Mouse (Mus musculus): Measurements from ENCODE around the gene Rbm45. TPM values are rescaled to one million over a fixed set of nuclear protein-coding genes. Genes with fewer than 3 reads are reported as not detected.
A peak's percentile ranks its signal among the peaks of the same experiment; 100 is the strongest.

The Rbm45 gene
- polyA plus RNA-seq, 1 experiment, result 5.3 TPM

DNA sequence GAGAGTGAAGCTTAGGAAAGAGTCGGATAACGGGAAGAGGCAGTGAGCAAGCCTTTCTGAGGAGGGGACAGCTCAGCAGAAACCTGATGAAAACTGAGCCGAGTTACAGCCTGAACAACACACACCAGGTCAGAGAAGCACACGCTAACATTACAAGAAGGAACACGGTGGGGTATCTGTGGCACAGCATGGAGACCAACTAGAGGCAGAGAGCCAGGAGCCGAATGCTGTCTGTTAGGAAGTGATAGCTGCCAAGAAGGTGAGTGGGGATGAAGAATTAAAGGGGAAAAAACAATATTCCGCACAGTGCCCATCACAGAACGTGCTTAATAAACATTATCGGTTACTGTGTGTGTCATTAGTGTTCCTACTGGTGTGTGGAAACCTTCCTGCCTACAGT lies 27.6 kb upstream of the Rbm45 start:
- Histone ChIP-seq H3K4me1 (peaks cover 8% of the 10 kb centered on the region), H3K9me3 (peaks cover 11% of the 10 kb centered on the region; the same call in 1 of the 2 replicates), H3K4me3 (replicated peaks) (no peak overlapping the region), H3K36me3 (replicated peaks; ENCODE audit: low read length) (no peaks in the 10 kb centered on the region), H3K27me3 (replicated peaks) (peaks cover 32% of the 10 kb centered on the region)
- TF ChIP-seq GATA1 (IDR thresholded peaks at IDR 0.05; ENCODE audit: borderline replicate concordance, low read length), result no peak
- no peak for TF ChIP-seq FLI1 (IDR thresholded peaks at IDR 0.05; ENCODE audit: low read length)

DNA sequence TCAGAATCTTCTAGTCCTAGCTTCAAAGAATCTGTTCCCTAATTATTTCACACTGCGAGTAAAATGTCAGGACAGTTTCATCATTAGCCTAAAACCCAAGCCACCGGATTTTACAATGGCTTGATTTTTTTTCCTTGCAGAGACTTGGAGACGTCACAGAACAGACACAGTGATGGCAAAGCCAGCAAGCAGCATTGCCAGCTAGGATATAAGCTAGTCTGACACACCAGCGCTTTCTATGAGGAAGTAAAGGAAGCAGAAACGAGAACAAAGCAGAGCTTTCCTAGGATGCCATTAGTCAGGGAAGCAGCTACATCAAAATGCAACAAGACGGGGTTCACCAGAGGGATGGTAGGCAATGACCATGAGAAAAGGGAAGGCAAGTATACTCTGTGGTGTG lies 21.9 kb upstream of the Rbm45 start:
- no peaks in the 10 kb centered on the region for H3K4me1 ChIP-seq
- no peak overlapping the region for H3K4me3 ChIP-seq (replicated peaks)
- H3K27me3 ChIP-seq (replicated peaks), result peaks cover 3% of the 10 kb centered on the region
- no peaks in the 10 kb centered on the region for H3K36me3 ChIP-seq (replicated peaks; ENCODE audit: low read length)
- H3K9me3 ChIP-seq, result peaks cover 8% of the 10 kb centered on the region
- no peak for TF ChIP-seq FLI1 (IDR thresholded peaks at IDR 0.05; ENCODE audit: low read length)
- no peak for TF ChIP-seq GATA1 (IDR thresholded peaks at IDR 0.05; ENCODE audit: borderline replicate concordance, low read length)

DNA sequence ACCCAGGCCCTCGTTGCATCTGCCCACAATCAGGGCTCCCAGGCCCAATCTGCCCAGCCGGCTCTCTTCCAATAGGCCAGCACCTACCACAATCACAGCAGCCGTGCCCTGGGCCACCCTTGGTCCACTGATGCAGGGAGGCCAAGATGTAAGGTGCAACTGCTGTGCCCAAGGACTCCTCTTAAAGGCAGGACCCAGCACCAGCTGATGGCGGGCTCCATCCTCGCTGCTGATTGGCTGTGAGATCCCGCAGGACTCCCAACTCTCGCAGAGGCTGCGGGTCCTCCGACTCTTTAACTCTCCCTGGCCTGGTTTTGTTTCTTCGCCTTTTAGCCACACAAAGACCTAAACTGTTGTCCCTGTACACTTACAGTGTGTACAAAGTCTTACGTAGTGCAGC lies 9.6 kb upstream of the Rbm45 start, which contains the start of gene Cyct:
TSS of gene Cyct (minus strand) at position 225 of the 400 bp plus-strand sequence.
- Histone ChIP-seq H3K27me3 (replicated peaks) (no peaks in the 10 kb centered on the region), H3K9me3 (no peaks in the 10 kb centered on the region), H3K4me3 (replicated peaks) (peak within 1 kb of the TSS; percentile 23), H3K36me3 (replicated peaks; ENCODE audit: low read length) (no peaks in the 10 kb centered on the region), H3K4me1 (no peaks in the 10 kb centered on the region)
- TF ChIP-seq GATA1 (IDR thresholded peaks at IDR 0.05; ENCODE audit: borderline replicate concordance, low read length), result no peak
- no peak for TF ChIP-seq FLI1 (IDR thresholded peaks at IDR 0.05; ENCODE audit: low read length)

DNA sequence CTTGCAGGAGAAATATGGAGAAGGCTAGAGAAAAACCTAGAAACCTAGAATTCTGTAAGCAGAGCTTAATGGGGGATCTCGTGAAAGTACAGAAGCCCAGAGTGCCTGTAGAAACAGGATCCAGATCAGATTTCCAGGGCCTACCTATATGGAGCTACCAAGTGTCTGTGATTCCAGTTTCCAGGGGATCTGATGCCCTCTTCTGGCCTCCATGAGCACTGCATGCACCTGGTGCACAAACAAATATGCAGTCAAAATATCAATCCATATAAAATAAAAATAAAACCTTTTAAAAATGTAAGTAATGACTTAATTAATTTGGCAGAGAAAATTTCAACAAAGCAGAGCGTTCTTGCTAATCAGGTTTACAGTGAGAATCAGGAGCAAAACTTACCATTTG lies 7.7 kb upstream of the Rbm45 start:
- Histone ChIP-seq H3K4me3 (replicated peaks) (no peak overlapping the region), H3K4me1 (no peaks in the 10 kb centered on the region)

DNA sequence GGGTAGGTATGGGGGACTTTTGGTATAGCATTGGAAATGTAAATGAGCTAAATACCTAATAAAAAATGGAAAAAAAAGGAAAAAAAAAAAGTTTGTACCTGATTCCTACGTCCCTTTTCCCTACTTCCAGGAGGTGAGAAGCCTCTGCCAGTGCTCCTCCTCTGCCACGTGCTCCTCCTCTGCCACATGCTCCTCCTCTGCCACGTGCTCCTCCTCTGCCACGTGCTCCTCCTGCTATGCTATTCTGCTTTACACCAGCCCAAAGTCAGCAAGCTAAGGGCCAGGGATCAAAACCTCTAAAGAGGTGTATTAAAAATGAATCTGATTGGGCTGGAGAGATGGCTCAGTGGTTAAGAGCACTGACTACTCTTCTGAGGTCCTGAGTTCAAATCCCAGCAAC lies 4.0 kb upstream of the Rbm45 start:
- H3K9me3 ChIP-seq, result no peaks in the 10 kb centered on the region
- peak overlapping the region; percentile 24 for H3K4me3 ChIP-seq (replicated peaks)
- TF ChIP-seq GATA1 (IDR thresholded peaks at IDR 0.05; ENCODE audit: borderline replicate concordance, low read length) (no peak), FLI1 (IDR thresholded peaks at IDR 0.05; ENCODE audit: low read length) (no peak)
- peaks cover 13% of the 10 kb centered on the region for H3K4me1 ChIP-seq
- no peaks in the 10 kb centered on the region for H3K36me3 ChIP-seq (replicated peaks; ENCODE audit: low read length)
- H3K27me3 ChIP-seq (replicated peaks), result no peaks in the 10 kb centered on the region

More for the DNA sequence above, 7.7 kb upstream of the Rbm45 start:
- Histone ChIP-seq H3K36me3 (replicated peaks; ENCODE audit: low read length) (no peaks in the 10 kb centered on the region), H3K9me3 (no peaks in the 10 kb centered on the region), H3K27me3 (replicated peaks) (no peaks in the 10 kb centered on the region)
- TF ChIP-seq GATA1 (IDR thresholded peaks at IDR 0.05; ENCODE audit: borderline replicate concordance, low read length) (no peak), FLI1 (IDR thresholded peaks at IDR 0.05; ENCODE audit: low read length) (no peak)

DNA sequence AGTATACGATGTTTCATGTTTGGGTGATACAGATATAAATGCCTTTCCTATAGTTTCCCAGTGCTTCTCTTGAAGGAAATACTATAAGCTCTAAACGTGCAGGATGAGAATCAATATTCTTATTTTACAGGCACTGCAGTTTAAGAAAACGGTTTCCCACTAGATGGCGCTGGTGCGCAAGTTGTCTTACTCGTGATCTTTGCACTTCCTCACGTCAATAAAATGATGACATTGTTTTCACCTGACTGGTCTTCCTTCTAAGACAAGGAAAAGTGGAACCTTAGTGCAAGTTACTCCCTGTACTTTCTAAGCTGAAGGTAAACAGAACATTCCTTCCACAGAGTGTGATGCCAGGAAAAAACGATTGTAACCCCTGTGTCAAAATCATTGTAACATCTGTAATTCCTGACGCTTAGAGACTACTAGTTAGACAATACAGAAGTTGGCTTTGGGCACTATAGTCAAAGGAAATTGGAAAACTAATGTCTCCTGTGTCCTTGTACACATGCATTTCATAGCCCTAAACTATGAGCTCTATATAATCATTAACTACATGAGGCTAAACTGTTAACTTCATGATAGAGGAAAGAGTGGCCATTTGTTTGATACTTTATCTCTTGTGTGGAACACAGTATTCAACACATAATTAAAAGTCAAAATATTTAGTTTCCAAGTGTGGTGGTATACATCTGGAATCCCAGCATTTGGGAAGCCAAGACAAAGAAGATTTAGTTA lies 2.4 kb upstream of the Rbm45 start:
- no peak for TF ChIP-seq FLI1 (IDR thresholded peaks at IDR 0.05; ENCODE audit: low read length)
- Histone ChIP-seq H3K4me3 (replicated peaks) (no peak overlapping the region), H3K36me3 (replicated peaks; ENCODE audit: low read length) (peaks cover 5% of the 10 kb centered on the region), H3K9me3 (no peaks in the 10 kb centered on the region), H3K27me3 (replicated peaks) (no peaks in the 10 kb centered on the region), H3K4me1 (peaks cover 16% of the 10 kb centered on the region)

DNA sequence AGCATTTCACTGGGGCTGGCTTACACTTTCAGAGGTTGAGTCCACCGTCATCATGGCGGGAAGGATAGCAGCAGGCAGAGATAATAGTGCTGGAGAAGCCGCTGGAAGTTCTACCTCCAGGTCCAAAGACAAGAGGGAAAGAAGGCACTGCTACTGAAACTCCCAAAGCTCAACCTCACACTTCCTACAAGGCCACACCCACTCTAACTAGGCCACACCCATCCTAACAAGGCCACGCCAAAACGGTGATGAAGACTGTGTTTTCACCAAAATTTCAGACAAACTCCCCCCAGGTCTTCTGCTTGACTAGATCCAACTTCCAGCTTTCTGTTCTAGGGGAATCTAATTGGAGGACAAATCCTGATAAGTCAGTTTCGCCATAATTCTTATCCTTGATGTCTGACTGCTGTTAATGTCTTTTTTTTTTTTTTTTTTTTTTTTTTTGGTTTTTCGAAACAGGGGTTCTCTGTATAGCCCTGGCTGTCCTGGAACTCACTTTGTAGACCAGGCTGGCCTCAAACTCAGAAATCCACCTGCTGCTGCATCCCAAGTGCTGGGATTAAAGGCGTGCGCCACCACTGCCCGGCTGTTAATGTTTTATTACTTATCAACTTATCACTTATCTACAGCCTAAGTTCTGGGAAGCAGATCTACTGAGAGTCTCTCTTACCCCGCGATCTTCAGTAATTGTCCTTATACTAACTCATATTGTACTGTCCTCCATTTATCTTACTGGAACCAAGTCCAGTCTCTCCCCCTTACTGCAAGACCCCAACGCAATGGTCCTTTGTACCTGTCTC lies 723 bp upstream of the Rbm45 start:
- H3K9me3 ChIP-seq, result no peaks in the 10 kb centered on the region

DNA sequence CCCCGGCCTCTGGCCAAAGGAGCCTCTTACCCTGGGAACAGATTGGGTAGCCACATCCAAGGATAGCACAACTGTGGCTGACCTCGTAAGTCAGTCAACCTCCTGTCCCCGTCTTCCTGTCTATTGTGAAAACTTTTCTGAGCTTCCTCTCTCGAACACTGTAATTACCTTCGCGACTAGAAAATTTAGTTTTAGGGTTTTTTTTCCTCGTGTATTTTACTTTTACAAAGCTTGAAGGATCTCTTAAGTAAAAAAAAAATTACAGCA lies 805 bp downstream of the Rbm45 start:
- H3K4me3 ChIP-seq (replicated peaks), result peak overlapping the region; percentile 98
- H3K36me3 ChIP-seq (replicated peaks; ENCODE audit: low read length), result peaks cover 24% of the 10 kb centered on the region
- no peaks in the 10 kb centered on the region for H3K9me3 ChIP-seq
- TF ChIP-seq GATA1 (IDR thresholded peaks at IDR 0.05; ENCODE audit: borderline replicate concordance, low read length) (no peak), FLI1 (IDR thresholded peaks at IDR 0.05; ENCODE audit: low read length) (no peak)
- no peaks in the 10 kb centered on the region for H3K27me3 ChIP-seq (replicated peaks)
- peaks cover 16% of the 10 kb centered on the region for H3K4me1 ChIP-seq

More for the DNA sequence above, 723 bp upstream of the Rbm45 start:
- TF ChIP-seq GATA1 (IDR thresholded peaks at IDR 0.05; ENCODE audit: borderline replicate concordance, low read length) (no peak), FLI1 (IDR thresholded peaks at IDR 0.05; ENCODE audit: low read length) (no peak)
- Histone ChIP-seq H3K4me1 (peaks cover 16% of the 10 kb centered on the region), H3K4me3 (replicated peaks) (no peak overlapping the region), H3K36me3 (replicated peaks; ENCODE audit: low read length) (peaks cover 16% of the 10 kb centered on the region), H3K27me3 (replicated peaks) (no peaks in the 10 kb centered on the region)

DNA sequence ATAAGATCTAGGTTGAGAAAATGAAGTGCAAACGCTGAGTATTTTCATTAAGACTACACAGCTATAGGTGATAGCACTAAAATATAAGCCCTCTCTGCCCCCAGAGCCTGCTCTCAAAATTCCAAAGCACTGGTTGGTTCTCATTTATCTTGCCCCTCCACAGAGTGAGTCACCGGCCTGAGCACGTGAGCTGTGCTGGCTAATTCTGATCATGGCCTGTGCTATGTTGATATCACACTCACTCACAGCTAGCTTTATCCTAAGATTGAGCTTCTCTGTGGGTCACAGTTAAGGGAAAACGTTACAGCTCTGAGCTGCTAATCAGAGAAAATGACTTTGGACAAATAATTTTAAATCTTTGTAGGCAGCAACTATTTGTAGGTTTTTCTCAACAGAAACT lies 2.5 kb downstream of the Rbm45 start:
- TF ChIP-seq FLI1 (IDR thresholded peaks at IDR 0.05; ENCODE audit: low read length) (no peak), GATA1 (IDR thresholded peaks at IDR 0.05; ENCODE audit: borderline replicate concordance, low read length) (no peak)
- Histone ChIP-seq H3K4me3 (replicated peaks) (no peak overlapping the region), H3K4me1 (peaks cover 16% of the 10 kb centered on the region), H3K9me3 (no peaks in the 10 kb centered on the region), H3K36me3 (replicated peaks; ENCODE audit: low read length) (peaks cover 34% of the 10 kb centered on the region), H3K27me3 (replicated peaks) (no peaks in the 10 kb centered on the region)

DNA sequence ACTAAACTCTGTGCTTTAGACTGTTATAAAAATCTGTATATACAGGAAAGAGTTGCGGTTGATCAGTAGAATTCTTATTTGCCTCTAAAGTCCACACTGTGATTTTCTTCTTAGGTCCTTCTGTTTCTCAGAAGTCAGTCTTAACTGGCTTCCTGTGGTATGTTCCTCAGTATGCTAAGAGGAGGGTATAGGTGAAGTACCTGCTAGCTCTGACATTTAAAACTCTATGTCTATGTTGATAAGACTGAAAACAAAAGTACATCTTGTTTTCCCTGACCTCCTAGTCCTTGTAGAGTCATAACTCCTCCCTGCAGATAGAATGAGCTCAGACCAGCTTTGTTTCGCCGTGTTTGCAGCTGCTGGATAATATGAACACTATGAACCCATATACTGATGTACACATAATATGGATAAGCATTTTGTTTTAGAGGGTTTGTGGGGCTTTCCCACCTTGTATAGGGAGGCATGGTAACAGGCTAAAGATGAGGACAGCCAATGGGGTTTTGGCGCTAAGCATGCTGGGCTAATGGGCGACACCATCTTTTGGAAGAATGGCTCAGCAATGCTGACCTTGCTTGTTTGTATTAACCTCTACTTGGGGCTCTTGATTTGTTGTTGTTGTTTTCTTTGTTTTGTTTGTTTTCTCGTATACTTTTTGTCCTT lies 4.9 kb downstream of the Rbm45 start:
- H3K36me3 ChIP-seq (replicated peaks; ENCODE audit: low read length), result peaks cover 56% of the 10 kb centered on the region
- H3K9me3 ChIP-seq, result no peaks in the 10 kb centered on the region
- H3K4me3 ChIP-seq (replicated peaks), result no peak overlapping the region
- H3K4me1 ChIP-seq, result peaks cover 13% of the 10 kb centered on the region
- no peaks in the 10 kb centered on the region for H3K27me3 ChIP-seq (replicated peaks)
- TF ChIP-seq GATA1 (IDR thresholded peaks at IDR 0.05; ENCODE audit: borderline replicate concordance, low read length), result no peak
